Mouse (Mus musculus): ENCODE measurements at regions not wholly inside any gene's neighbourhood (a gene's known extent, or its start where the extent isn't known, plus 50 kb on each side); places are given as distances from the start of the nearest gene placed in this dataset.

DNA sequence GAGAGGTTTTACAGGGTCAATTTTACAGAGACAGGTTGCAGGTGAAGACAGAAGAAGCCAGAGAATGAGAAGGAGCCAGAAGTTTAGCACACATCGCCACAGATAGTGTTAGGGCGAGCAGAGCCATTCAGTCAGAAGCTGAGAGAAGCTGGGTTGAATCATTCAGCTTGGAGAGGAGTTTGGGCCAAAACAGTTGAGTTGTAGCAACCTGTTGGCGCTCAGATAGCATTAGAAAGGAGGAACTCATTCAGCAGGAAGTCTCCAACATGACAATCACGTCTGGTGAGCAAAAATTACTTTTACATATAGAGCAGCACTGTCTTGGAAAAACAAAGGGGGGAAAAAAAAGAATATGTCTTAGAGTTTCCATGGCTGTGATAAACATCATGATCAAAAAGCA lies 53.2 kb downstream of the Fam43a start:
- intact Hi-C loops (cut with DNase I) = no loop called here

DNA sequence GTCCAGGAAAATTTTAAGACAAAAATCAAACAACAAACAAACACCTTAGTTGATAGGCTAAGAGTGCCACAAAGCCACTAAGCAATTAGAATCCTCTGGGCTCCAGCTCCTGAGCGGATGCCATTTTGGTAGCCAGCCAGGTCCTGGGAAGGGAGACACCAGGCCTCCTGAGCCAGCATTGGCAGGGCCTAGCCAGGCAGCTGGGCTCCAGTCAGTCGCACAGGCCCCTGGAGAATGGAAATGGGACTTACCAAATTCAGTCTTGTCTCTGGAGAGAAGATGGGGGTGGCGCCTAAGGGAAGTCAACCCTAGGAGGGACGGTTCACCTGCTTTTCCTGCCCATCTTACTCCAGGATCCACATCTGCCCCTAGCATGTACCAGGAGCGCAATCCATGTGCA lies 54.3 kb downstream of the Fam43a start:
- intact Hi-C loops (cut with DNase I) = no loop called here

- intact Hi-C loops (cut with DNase I) = no loop called here
These were observed 54.7 kb downstream of the Fam43a start for GRCm38 (mm10) chr16:30654226-30654625.

- intact Hi-C loops (cut with DNase I) = no loop called here
These were observed 56.3 kb downstream of the Fam43a start for GRCm38 (mm10) chr16:30655798-30656221.

DNA sequence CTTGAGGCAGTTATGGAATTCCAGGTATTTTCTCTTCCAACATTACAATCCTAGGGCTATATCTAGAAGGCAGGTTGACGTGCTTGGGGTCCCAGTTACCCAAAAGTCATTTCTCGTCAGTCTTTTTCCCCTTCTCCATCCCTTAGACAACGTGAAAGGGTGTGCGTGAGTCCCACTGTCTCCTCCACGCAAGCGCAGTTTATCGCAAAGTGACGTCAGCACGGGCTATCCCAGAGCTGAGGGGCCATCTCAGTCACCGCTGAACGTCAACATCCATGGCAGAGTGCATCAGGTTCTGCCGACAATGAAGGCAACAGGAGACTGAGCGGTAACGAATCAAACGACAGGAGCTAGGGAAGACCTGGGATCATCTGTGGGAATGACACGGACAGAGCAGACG lies 57.4 kb downstream of the Fam43a start:
- intact Hi-C loops (cut with DNase I) = no loop called here

DNA sequence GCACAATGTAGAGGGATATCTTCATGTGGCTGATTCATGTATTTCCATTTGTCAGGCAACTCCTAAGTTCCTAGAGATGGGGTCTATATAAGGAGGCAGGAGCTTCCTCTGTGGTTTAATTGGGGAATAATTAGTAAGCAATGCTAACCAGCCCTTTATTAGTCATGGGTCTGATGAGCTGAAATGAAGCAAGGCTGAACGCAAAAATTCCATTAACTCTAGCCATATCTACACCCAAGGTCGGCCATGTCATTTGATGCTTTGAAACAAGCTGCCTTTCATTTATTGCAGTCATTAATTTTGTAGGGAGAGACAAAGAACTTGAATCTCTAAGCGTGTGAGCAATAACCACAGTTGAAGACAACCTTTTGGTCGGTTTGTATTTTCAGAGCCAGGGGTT lies 59.4 kb downstream of the Fam43a start:
- intact Hi-C loops (cut with DNase I) = no loop called here

GRCm38 (mm10) chr16:30661086-30661977 lies 61.8 kb downstream of the Fam43a start:
- intact Hi-C loops (cut with DNase I) = loop anchor here (10.0 kb wide), 1 partner anchor 57 kb away; no protein-coding TSS in a partner anchor

GRCm38 (mm10) chr16:30663055-30663454 lies 63.5 kb downstream of the Fam43a start:
- intact Hi-C loops (cut with DNase I) = loop anchor here (10.0 kb wide), 1 partner anchor 58 kb away; no protein-coding TSS in a partner anchor

DNA sequence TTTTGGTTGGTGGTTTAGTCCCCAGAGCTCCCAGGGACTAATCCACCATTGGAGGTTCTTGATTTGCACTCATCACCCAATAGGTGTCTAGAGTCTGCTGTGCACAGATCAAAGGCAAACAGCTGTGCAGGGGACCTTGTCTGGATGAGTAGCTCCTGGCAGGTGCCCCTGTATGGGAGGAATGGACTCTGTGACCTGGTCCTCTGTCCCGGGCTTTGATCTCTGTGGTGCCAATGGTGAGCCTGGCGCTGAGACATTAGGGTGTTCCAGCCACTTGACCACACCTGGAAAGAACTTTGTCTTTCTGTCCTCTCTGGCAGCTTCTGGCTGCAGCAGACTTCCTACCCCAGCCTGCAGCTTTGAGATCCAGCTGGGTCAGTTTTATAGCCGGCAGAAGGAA lies 64.4 kb downstream of the Fam43a start:
- intact Hi-C loops (cut with DNase I) = loop anchor here (10.0 kb wide), 1 partner anchor 59 kb away; no protein-coding TSS in a partner anchor

DNA sequence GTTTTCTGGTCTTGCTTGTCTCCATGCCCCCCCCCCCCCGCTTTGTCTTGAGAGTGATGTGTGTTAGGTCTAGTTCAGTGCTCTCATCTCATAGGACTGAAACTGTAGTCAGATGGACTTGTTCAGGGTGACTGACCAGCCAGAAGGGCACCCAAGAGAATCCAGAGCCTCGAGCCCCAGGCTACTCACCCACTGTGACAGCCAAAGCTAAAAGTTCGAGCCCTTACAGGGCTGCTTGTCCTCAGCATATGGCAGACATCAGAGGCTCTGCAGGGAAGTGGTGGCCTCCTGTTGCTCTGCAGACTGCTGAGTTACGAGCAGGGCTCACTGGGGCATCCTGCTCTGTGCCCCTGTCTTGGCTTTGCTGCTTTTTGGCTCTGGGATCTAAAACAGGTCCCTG lies 64.9 kb downstream of the Fam43a start:
- intact Hi-C loops (cut with DNase I) = loop anchor here (10.0 kb wide), 1 partner anchor 60 kb away; no protein-coding TSS in a partner anchor

- intact Hi-C loops (cut with DNase I) = loop anchor here (10.0 kb wide), 1 partner anchor 61 kb away; no protein-coding TSS in a partner anchor
These were observed 66.4 kb downstream of the Fam43a start for GRCm38 (mm10) chr16:30665881-30666280.

DNA sequence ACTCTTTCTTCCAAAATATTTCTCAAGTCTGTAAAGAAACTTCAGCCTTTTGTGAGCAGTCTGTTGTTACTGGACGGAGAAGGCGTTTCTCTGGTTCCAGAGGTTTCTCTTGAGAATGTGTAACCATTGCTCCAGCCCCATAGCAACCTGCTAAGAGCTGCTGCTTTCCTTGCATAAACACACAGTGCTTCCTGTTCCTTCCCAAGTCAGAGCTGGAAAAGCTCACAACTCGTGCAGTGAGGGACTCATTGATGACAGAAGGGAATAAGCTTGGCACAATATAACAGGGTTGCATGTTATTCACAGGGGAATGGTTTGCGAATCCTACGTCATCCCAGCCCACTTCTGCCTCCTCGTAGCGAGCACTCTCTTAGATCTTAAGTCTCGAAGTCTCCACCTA lies 70.4 kb downstream of the Fam43a start:
- intact Hi-C loops (cut with DNase I) = loop anchor here (10.0 kb wide), 1 partner anchor 65 kb away; no protein-coding TSS in a partner anchor

DNA sequence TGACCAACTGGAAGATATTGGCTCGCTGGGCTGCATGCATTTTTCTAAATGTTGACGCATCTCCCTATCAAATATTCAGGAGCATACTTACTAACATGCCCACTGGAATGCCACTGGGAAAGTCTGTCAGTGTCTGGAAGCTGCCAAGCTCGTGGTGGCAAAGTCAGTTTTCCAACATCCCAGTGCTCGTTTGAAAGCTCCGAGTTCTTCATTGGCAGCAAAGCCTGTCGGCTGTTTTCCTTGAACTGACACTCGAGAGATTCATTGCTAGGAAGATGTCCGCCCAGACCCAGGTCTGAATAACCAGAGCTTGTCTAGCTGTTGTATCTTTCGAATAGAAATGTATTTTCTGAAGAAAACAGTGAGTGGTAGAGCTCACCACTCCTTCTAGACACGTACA lies 72.1 kb downstream of the Fam43a start:
- intact Hi-C loops (cut with DNase I) = no loop called here

GRCm38 (mm10) chr16:30672776-30673550 lies 73.4 kb downstream of the Fam43a start:
- intact Hi-C loops (cut with DNase I) = no loop called here

DNA sequence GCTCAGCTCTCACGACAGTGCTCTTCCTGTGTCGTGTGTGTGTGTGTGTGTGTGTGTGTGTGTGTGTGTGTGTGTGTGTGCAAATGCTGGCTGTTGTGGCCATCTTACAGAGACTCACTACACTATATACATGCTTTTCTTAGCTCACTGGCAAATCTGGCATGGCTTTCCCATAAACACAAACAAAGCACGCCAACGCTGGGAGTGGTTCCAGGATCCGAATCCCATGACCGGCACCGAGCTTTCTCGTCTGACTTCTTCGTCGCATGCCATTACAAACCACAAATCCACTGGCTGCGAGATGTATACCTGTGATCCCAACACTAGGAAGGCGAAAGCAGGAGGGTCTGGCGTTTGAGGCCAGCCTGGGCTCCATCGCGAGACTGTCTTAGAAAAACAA lies 74.1 kb downstream of the Fam43a start:
- intact Hi-C loops (cut with DNase I) = no loop called here

DNA sequence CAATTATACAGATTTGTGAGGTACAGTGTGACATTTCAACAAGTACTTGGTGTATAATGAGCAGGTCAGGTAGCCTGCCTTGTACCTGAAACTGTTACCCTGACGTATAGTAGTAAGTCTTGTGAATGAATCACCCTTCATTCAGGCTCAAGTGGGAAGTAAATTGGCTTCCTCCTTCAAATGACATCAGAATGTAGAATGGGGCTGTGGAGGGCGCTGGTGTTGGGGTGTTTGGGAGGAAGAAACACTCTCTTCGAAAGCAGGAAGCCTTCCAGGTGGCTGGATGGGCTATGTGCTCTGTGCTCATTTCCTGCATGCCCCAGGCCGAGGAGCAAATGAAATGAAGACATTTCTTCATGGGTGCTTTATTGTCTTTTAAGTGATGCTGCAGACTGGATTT lies 76.3 kb downstream of the Fam43a start:
- intact Hi-C loops (cut with DNase I) = no loop called here

DNA sequence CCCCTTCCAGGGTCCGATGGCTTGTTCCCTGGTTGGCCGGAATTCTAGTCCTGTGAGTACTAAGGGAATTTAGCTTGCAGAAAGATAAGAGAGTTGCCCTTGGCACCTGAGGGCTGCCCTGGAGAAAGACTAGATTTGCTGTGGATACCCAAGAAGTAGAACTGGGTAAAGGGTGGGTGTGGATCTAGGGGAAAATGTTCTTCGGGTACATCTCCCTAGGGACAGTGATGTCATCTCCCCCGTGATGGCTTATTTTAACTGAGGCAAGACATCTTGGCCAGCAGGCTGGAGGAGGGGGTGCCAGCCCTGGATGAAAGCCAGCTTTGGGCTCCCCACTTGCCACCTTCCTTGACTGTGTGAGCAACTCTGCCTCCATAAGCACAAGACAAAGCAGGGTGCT lies 77.5 kb downstream of the Fam43a start:
- intact Hi-C loops (cut with DNase I) = no loop called here

- intact Hi-C loops (cut with DNase I) = no loop called here
These were observed 78.6 kb downstream of the Fam43a start for GRCm38 (mm10) chr16:30677896-30678707.

DNA sequence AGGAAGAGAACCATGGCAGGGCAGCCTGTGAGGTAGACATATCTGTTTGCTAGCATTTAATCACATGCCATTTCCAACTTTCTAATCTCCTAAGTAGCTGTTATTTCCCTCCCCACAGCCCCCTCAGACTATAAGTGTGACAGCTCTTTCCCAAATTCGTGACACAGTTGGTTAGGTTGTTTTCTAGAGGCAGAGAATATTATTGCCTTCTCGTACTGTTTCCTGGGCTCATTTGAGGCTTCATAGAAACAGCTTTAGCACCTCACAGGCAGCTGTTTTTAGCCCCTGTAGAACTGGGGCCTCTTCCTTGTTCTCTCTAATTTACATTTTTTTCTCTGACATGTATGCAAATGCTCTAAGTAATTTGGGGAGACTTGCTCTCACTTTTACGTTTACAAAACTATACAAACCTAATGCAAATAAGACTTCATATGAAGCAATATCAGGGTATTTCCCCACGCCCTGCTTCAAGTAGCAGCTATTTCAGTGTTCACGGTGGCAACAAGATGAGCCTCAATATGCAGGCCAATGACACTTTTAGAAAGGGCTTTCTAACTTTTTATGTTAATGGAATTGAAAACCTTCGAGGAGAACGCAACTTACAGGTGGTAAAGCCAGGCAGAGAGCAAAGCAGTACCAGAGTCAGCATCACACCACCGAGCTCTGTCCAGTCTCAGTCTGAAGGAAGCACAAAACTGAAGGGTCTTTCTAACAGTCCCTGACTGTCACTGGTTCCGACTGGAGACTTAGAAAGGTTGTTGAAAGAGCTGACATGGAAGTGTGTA lies 79.4 kb downstream of the Fam43a start:
- intact Hi-C loops (cut with DNase I) = no loop called here

- intact Hi-C loops (cut with DNase I) = no loop called here
These were observed 79.9 kb downstream of the Fam43a start for GRCm38 (mm10) chr16:30679493-30679811.

GRCm38 (mm10) chr16:30681421-30681820 lies 81.9 kb downstream of the Fam43a start:
- intact Hi-C loops (cut with DNase I) = no loop called here

Data from adrenal gland (tissue).